Mouse (Mus musculus) stomach, embryonic 14.5 days (tissue): ENCODE measurements around the gene Gm20388. TPM values are rescaled to one million over a fixed set of nuclear protein-coding genes. Genes with fewer than 3 reads are reported as not detected.
A peak's percentile ranks its signal among the peaks of the same experiment; 100 is the strongest.

Experiments used
- ATAC-seq: fragments of 200-750 bp; cut with Nextera tagmentation; 2 replicates; pipeline ENCODE4 v1.8.0; 2017; ENCODE audit warnings: low read depth, moderate TSS enrichment; ENCODE audit not compliant: insufficient number of reproducible peaks, insufficient read depth, low FRiP score
- H3K27ac ChIP-seq: fragments of 300-500 bp; sonication (generic); 2 replicates; pipeline ENCODE4 v1.5.1; 2014; ENCODE audit warnings: mild to moderate bottlenecking, low read length, moderate library complexity, mixed read lengths
- H3K27me3 ChIP-seq: fragments of 300-500 bp; sonication (generic); 2 replicates; pipeline ENCODE4 v1.6.1; 2014; ENCODE audit warnings: low read length, control low read depth, mixed read lengths; ENCODE audit not compliant: control insufficient read depth, insufficient read depth
- H3K36me3 ChIP-seq: fragments of 300-500 bp; sonication (generic); 2 replicates; pipeline ENCODE4 v1.6.1; 2014; ENCODE audit warnings: mild to moderate bottlenecking, control low read depth, low read length, moderate library complexity, mixed read lengths; ENCODE audit not compliant: control insufficient read depth, insufficient read depth
- H3K4me1 ChIP-seq: fragments of 300-500 bp; sonication (generic); 2 replicates; pipeline ENCODE4 v1.6.1; 2014; ENCODE audit warnings: low read length, control low read depth, mixed read lengths; ENCODE audit not compliant: control insufficient read depth, insufficient read depth
- H3K4me2 ChIP-seq: fragments of 300-500 bp; sonication (generic); replicated peaks from 2 replicates; pipeline ENCODE4 v1.6.1; 2014; ENCODE audit warnings: low read depth, low read length, control low read depth
- H3K4me3 ChIP-seq: fragments of 300-500 bp; sonication (generic); 2 replicates; pipeline ENCODE4 v1.5.1; 2014; ENCODE audit warnings: low read depth, low read length, control low read depth
- H3K9ac ChIP-seq: fragments of 300-500 bp; sonication (generic); replicated peaks from 2 replicates; pipeline ENCODE4 v1.6.1; 2014; ENCODE audit warnings: low read depth, mild to moderate bottlenecking, control low read depth, low read length, moderate library complexity, mixed read lengths
- H3K9me3 ChIP-seq: fragments of 300-500 bp; sonication (generic); 2 replicates; pipeline ENCODE4 v1.6.1; 2016; ENCODE audit warnings: low read depth, low read length, control low read depth; ENCODE audit not compliant: control insufficient read depth
- WGBS: fragments of 180-500 bp; shearing (Covaris S2); extraction: QIAGEN DNeasy Blood & Tissue Kit; methylation state at CpG from one replicate; pipeline ENCODE4 v1.1.7; 2014; 5-methylcytosine and 5-hydroxymethylcytosine counted together
- polyA plus RNA-seq: library from polyadenylated mRNA; unstranded; fragments of >200 nt; fragmentation: Nextera tagmentation; extraction: Ambion mirVana; gene quantifications from 2 replicates; pipeline ENCODE4 v1.2.1, GENCODE M21; 2014

Gm20388 gene
- polyA plus RNA-seq, 1 experiment from 2014 or later: 11.4 TPM

GRCm38 (mm10) chr8:123635671-123636070 lies 3725.0 kb downstream of the Gm20388 start:
- H3K4me1 ChIP-seq: no peaks in the 10 kb centered on the region
- H3K9me3 ChIP-seq: no peaks in the 10 kb centered on the region
- H3K27ac ChIP-seq: no peak overlapping the region
- ATAC-seq: no peak
- 69% methylated on average over 11 of the region's 11 CpGs for whole genome bisulfite sequencing
- H3K4me3 ChIP-seq: no peak overlapping the region
- H3K9ac ChIP-seq: no peak overlapping the region
- no peaks in the 10 kb centered on the region for H3K27me3 ChIP-seq
- H3K4me2 ChIP-seq: no peak overlapping the region
- H3K36me3 ChIP-seq: no peaks in the 10 kb centered on the region

GRCm38 (mm10) chr8:123643330-123644051 lies 3732.8 kb downstream of the Gm20388 start:
- Histone ChIP-seq H3K9ac (no peak overlapping the region), H3K27ac (no peak overlapping the region), H3K36me3 (no peaks in the 10 kb centered on the region), H3K27me3 (no peaks in the 10 kb centered on the region), H3K4me2 (peak overlapping the region; percentile 31), H3K4me3 (0 out of 2 replicates have a peak overlapping the region, but pooled peaks have one; percentile 4), H3K9me3 (no peaks in the 10 kb centered on the region), H3K4me1 (peaks cover 1% of the 10 kb centered on the region; the same call in 1 of the 2 replicates)
- WGBS: 19% methylated on average over 25 of the region's 25 CpGs
- ATAC-seq: no peak

GRCm38 (mm10) chr8:123645229-123645628 lies 3734.6 kb downstream of the Gm20388 start:
- 73% methylated on average over 9 of the region's 9 CpGs for WGBS
- Histone ChIP-seq H3K4me1 (peaks cover 6% of the 10 kb centered on the region; the same call in 1 of the 2 replicates), H3K27ac (no peak overlapping the region), H3K27me3 (no peaks in the 10 kb centered on the region), H3K4me2 (no peak overlapping the region), H3K4me3 (no peak overlapping the region), H3K36me3 (no peaks in the 10 kb centered on the region), H3K9ac (no peak overlapping the region), H3K9me3 (no peaks in the 10 kb centered on the region)
- no peak for ATAC-seq

GRCm38 (mm10) chr8:123648245-123649170 lies 3737.9 kb downstream of the Gm20388 start:
- Histone ChIP-seq H3K27me3 (no peaks in the 10 kb centered on the region), H3K36me3 (no peaks in the 10 kb centered on the region), H3K4me1 (peaks cover 6% of the 10 kb centered on the region; the same call in 1 of the 2 replicates), H3K4me3 (no peak overlapping the region), H3K9me3 (no peaks in the 10 kb centered on the region), H3K9ac (no peak overlapping the region), H3K27ac (no peak overlapping the region), H3K4me2 (peak overlapping the region; percentile 17; the same call in 1 of the 2 replicates)
- ATAC-seq: peak; percentile 46; the same call in 1 of the 2 replicates
- WGBS: 52% methylated on average over 17 of the region's 17 CpGs

GRCm38 (mm10) chr8:123649483-123649882 lies 3738.8 kb downstream of the Gm20388 start:
- H3K27me3 ChIP-seq: no peaks in the 10 kb centered on the region
- H3K4me3 ChIP-seq: no peak overlapping the region
- H3K4me2 ChIP-seq: 0 out of 2 replicates have a peak overlapping the region, but pooled peaks have one; percentile 17
- H3K4me1 ChIP-seq: peaks cover 6% of the 10 kb centered on the region; the same call in 1 of the 2 replicates
- 66% methylated on average over 12 of the region's 12 CpGs for WGBS
- H3K27ac ChIP-seq: no peak overlapping the region
- no peaks in the 10 kb centered on the region for H3K36me3 ChIP-seq
- ATAC-seq: no peak
- no peaks in the 10 kb centered on the region for H3K9me3 ChIP-seq
- H3K9ac ChIP-seq: no peak overlapping the region

GRCm38 (mm10) chr8:123651390-123652098 lies 3740.9 kb downstream of the Gm20388 start:
- no peak overlapping the region for H3K4me2 ChIP-seq
- ATAC-seq: no peak

GRCm38 (mm10) chr8:123652641-123653040 lies 3742.0 kb downstream of the Gm20388 start:
- no peaks in the 10 kb centered on the region for H3K9me3 ChIP-seq
- H3K9ac ChIP-seq: no peak overlapping the region
- H3K27ac ChIP-seq: no peak overlapping the region
- H3K4me2 ChIP-seq: no peak overlapping the region
- no peaks in the 10 kb centered on the region; the same call in 1 of the 2 replicates for H3K36me3 ChIP-seq
- peaks cover 19% of the 10 kb centered on the region for H3K4me1 ChIP-seq
- no peak for ATAC-seq
- 68% methylated on average over 4 of the region's 4 CpGs for WGBS
- H3K27me3 ChIP-seq: no peaks in the 10 kb centered on the region
- H3K4me3 ChIP-seq: no peak overlapping the region

More at GRCm38 (mm10) chr8:123651390-123652098, 3740.9 kb downstream of the Gm20388 start:
- no peak overlapping the region for H3K27ac ChIP-seq
- H3K9me3 ChIP-seq: no peaks in the 10 kb centered on the region
- no peak overlapping the region for H3K9ac ChIP-seq
- peaks cover 19% of the 10 kb centered on the region for H3K4me1 ChIP-seq
- no peaks in the 10 kb centered on the region for H3K27me3 ChIP-seq
- no peak overlapping the region for H3K4me3 ChIP-seq
- 79% methylated on average over 5 of the region's 5 CpGs for WGBS
- no peaks in the 10 kb centered on the region for H3K36me3 ChIP-seq
